Mouse (Mus musculus): ENCODE measurements around the gene Kcnk13. TPM values are rescaled to one million over a fixed set of nuclear protein-coding genes. Genes with fewer than 3 reads are reported as not detected.
A peak's percentile ranks its signal among the peaks of the same experiment; 100 is the strongest.
"Not testable (repeated sequence)": the region's sequence is repeated elsewhere in the genome, so short reads cannot be mapped to it uniquely, and the experiment has no call there.

The Kcnk13 gene
- total RNA-seq, 2 experiments from 2014 or later, result 6.8 to 6.9 TPM

GRCm38 (mm10) chr12:99965203-99966115 is 1.2 kb downstream of the Kcnk13 start:
- DNase-seq (ENCODE audit: extremely low spot score in 1 of 2, low spot score in 1 of 2), result peak in 1 of 2 experiments; percentile 24

GRCm38 (mm10) chr12:99966116-99966770 is 1.9 kb downstream of the Kcnk13 start:
- DNase-seq (ENCODE audit: extremely low spot score in 1 of 2, low spot score in 1 of 2), result no peak

- DNase-seq (ENCODE audit: extremely low spot score in 1 of 2, low spot score in 1 of 2), result no peak
Observed at GRCm38 (mm10) chr12:99966881-99967363, 2.6 kb downstream of the Kcnk13 start.

- DNase-seq (ENCODE audit: extremely low spot score in 1 of 2, low spot score in 1 of 2), result no peak
Observed at GRCm38 (mm10) chr12:99969906-99970305, 5.6 kb downstream of the Kcnk13 start.

GRCm38 (mm10) chr12:99971205-99971894 is 7.1 kb downstream of the Kcnk13 start:
- DNase-seq (ENCODE audit: extremely low spot score in 1 of 2, low spot score in 1 of 2), result not testable (repeated sequence)

GRCm38 (mm10) chr12:99972825-99973224 is 8.5 kb downstream of the Kcnk13 start:
- no peak for DNase-seq (ENCODE audit: extremely low spot score in 1 of 2, low spot score in 1 of 2)

- DNase-seq (ENCODE audit: extremely low spot score in 1 of 2, low spot score in 1 of 2), result no peak
Observed at GRCm38 (mm10) chr12:99973659-99974058, 9.4 kb downstream of the Kcnk13 start.

GRCm38 (mm10) chr12:99979541-99979940 is 15.2 kb downstream of the Kcnk13 start:
- no peak for DNase-seq (ENCODE audit: extremely low spot score in 1 of 2, low spot score in 1 of 2)

- no peak for DNase-seq (ENCODE audit: extremely low spot score in 1 of 2, low spot score in 1 of 2)
Observed at GRCm38 (mm10) chr12:99986797-99987196, 22.5 kb downstream of the Kcnk13 start.

GRCm38 (mm10) chr12:99988144-99988543 is 23.8 kb downstream of the Kcnk13 start:
- DNase-seq (ENCODE audit: extremely low spot score in 1 of 2, low spot score in 1 of 2), result no peak

GRCm38 (mm10) chr12:99992362-99992862 is 28.1 kb downstream of the Kcnk13 start:
- DNase-seq (ENCODE audit: extremely low spot score in 1 of 2, low spot score in 1 of 2), result no peak

GRCm38 (mm10) chr12:99993146-99993890 is 29.0 kb downstream of the Kcnk13 start:
- no peak for DNase-seq (ENCODE audit: extremely low spot score in 1 of 2, low spot score in 1 of 2)

GRCm38 (mm10) chr12:99995951-99996350 is 31.7 kb downstream of the Kcnk13 start:
- DNase-seq (ENCODE audit: extremely low spot score in 1 of 2, low spot score in 1 of 2), result peak in 1 of 2 experiments; percentile 25

GRCm38 (mm10) chr12:99999726-100000125 is 35.4 kb downstream of the Kcnk13 start:
- no peak for DNase-seq (ENCODE audit: extremely low spot score in 1 of 2, low spot score in 1 of 2)

- no peak for DNase-seq (ENCODE audit: extremely low spot score in 1 of 2, low spot score in 1 of 2)
Observed at GRCm38 (mm10) chr12:100000381-100000780, 36.1 kb downstream of the Kcnk13 start.

GRCm38 (mm10) chr12:100001246-100001645 is 36.9 kb downstream of the Kcnk13 start:
- no peak for DNase-seq (ENCODE audit: extremely low spot score in 1 of 2, low spot score in 1 of 2)

- DNase-seq (ENCODE audit: extremely low spot score in 1 of 2, low spot score in 1 of 2), result no peak
Observed at GRCm38 (mm10) chr12:100001910-100002309, 37.6 kb downstream of the Kcnk13 start.

- no peak for DNase-seq (ENCODE audit: extremely low spot score in 1 of 2, low spot score in 1 of 2)
Observed at GRCm38 (mm10) chr12:100002914-100003587, 38.8 kb downstream of the Kcnk13 start.

- no peak for DNase-seq (ENCODE audit: extremely low spot score in 1 of 2, low spot score in 1 of 2)
Observed at GRCm38 (mm10) chr12:100005285-100005684, 41.0 kb downstream of the Kcnk13 start.

Measured in layer of hippocampus, postnatal 25 days (tissue).